Mouse (Mus musculus): ENCODE measurements around the gene Cdk8.

DNA sequence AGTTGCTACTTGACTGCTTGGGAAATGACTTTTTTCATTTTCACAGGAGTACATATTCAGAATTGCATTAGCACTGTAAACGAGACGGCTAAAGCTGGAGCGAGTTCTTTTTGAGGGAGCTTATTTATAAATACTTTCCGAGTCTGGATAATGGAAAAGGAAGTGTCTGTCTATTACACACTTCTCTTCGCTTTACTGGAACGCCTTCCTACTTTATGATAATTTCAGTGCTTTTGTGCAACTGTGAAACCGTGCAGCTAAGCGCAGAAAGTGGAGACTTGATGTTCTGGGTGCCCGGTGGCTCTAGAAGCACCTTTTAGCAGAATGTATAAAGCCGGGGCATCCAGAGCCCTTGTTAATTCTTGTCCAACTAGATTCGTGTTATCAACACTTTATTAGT lies 1.8 kb downstream of the Cdk8 start:
- TF ChIP-seq FLI1 (IDR thresholded peaks at IDR 0.05; ENCODE audit: low read length) (no peak), GATA1 (IDR thresholded peaks at IDR 0.05; ENCODE audit: borderline replicate concordance, low read length) (no peak)

Data from megakaryocyte, embryonic 14.5 days (primary cell).